Mouse (Mus musculus): ENCODE measurements around the gene Egr4.

Gene Egr4

GRCm38 (mm10) chr6:85513531-85513910 is at the start of gene Egr4:
Gene Egr4, minus strand, starts transcription at chr6:85513589.
- TF ChIP-seq GATA4 (IDR thresholded peaks at IDR 0.05; ENCODE audit: insufficient replicate concordance, low read length) = no peak

- TF ChIP-seq GATA4 (IDR thresholded peaks at IDR 0.05; ENCODE audit: insufficient replicate concordance, low read length) = no peak
Observed at GRCm38 (mm10) chr6:85562374-85562773, 49.0 kb upstream of the Egr4 start.

- no peak for TF ChIP-seq GATA4 (IDR thresholded peaks at IDR 0.05; ENCODE audit: insufficient replicate concordance, low read length)
Observed at GRCm38 (mm10) chr6:85547642-85548041, 34.3 kb upstream of the Egr4 start.

GRCm38 (mm10) chr6:85544251-85544881 is 31.0 kb upstream of the Egr4 start:
- no peak for TF ChIP-seq GATA4 (IDR thresholded peaks at IDR 0.05; ENCODE audit: insufficient replicate concordance, low read length)

GRCm38 (mm10) chr6:85543351-85544175 is 30.2 kb upstream of the Egr4 start:
- no peak for TF ChIP-seq GATA4 (IDR thresholded peaks at IDR 0.05; ENCODE audit: insufficient replicate concordance, low read length)

GRCm38 (mm10) chr6:85522825-85523224 is 9.4 kb upstream of the Egr4 start:
- no peak for TF ChIP-seq GATA4 (IDR thresholded peaks at IDR 0.05; ENCODE audit: insufficient replicate concordance, low read length)

GRCm38 (mm10) chr6:85522026-85522425 is 8.6 kb upstream of the Egr4 start:
- no peak for TF ChIP-seq GATA4 (IDR thresholded peaks at IDR 0.05; ENCODE audit: insufficient replicate concordance, low read length)

- no peak for TF ChIP-seq GATA4 (IDR thresholded peaks at IDR 0.05; ENCODE audit: insufficient replicate concordance, low read length)
Observed at GRCm38 (mm10) chr6:85518091-85518693, 4.8 kb upstream of the Egr4 start.

- TF ChIP-seq GATA4 (IDR thresholded peaks at IDR 0.05; ENCODE audit: insufficient replicate concordance, low read length) = no peak
Observed at GRCm38 (mm10) chr6:85515941-85516340, 2.6 kb upstream of the Egr4 start.

GRCm38 (mm10) chr6:85512577-85513530 is 535 bp downstream of the Egr4 start:
- TF ChIP-seq GATA4 (IDR thresholded peaks at IDR 0.05; ENCODE audit: insufficient replicate concordance, low read length) = no peak

GRCm38 (mm10) chr6:85512056-85512440 is 1.3 kb downstream of the Egr4 start:
- no peak for TF ChIP-seq GATA4 (IDR thresholded peaks at IDR 0.05; ENCODE audit: insufficient replicate concordance, low read length)

- TF ChIP-seq GATA4 (IDR thresholded peaks at IDR 0.05; ENCODE audit: insufficient replicate concordance, low read length) = no peak
Observed at GRCm38 (mm10) chr6:85511286-85512055, 1.9 kb downstream of the Egr4 start.

GRCm38 (mm10) chr6:85510476-85510875 is 2.9 kb downstream of the Egr4 start:
- TF ChIP-seq GATA4 (IDR thresholded peaks at IDR 0.05; ENCODE audit: insufficient replicate concordance, low read length) = no peak

GRCm38 (mm10) chr6:85508602-85509001 is 4.8 kb downstream of the Egr4 start:
- TF ChIP-seq GATA4 (IDR thresholded peaks at IDR 0.05; ENCODE audit: insufficient replicate concordance, low read length) = no peak
